15 mouse cellular contexts compared by ENCODE assay signal in the genomic region with DNA sequence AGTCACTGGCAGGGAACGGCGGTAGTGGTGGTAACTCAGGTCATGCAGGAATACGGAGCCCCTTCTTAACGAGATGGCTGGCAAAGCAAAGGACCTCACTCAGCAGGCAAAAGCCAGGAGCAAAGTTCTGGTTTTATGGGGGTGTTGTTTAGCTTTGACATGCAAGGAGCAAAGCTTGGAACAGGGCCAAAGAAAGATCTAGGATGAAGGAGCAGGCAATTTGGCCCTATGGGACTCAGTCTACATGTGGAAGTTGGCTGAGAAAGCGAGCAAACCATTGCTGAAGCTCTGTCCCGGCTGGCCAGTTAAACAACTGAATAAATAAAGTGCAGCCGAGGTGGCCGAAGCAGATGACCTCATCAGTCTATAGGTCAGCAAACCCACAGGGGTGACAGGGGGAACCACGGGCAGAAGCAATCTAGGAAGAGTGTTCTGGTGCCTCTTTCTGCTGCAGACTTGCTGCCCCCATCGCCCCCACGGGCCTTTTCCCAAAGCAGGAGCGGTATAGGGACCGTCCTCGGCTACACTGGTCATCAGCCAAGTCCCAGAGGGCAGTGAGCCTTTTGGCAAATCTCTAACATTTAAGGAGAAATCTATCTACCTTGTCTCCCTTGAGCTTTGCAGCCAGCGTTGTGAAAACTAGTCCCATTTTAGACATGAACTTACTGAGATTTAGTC. TPM values are rescaled to one million over a fixed set of nuclear protein-coding genes. Genes with fewer than 3 reads are reported as not detected.
A peak's percentile ranks its signal among the peaks of the same experiment; 100 is the strongest.
DNase-seq lines count a peak whose midpoint lies in the region; ATAC-seq and TF ChIP-seq lines count a peak whose summit lies in the region.
"Had no signal": no experiment of that assay in that cellular context is flagged by ENCODE, and none has a peak within 500 bp of the region (broad histone marks: within the 10 kb centered on the region; RNA-seq: fewer than 3 reads in every experiment).

No protein-coding gene starts in this region.

- peaks cover 8% of the 10 kb centered on the region for H3K4me1 ChIP-seq in lung, embryonic 14.5 days (ENCODE audit: insufficient read depth)
- H3K4me1 ChIP-seq in intestine, embryonic 14.5 days (replicated peaks; ENCODE audit: control insufficient read depth, insufficient read depth, low read length): peaks cover 28% of the 10 kb centered on the region

- H3K79me2 ChIP-seq in macrophage (ENCODE audit: inconsistent target): peaks cover 93% of the 10 kb centered on the region

- H3K9me3 ChIP-seq in lung, embryonic 14.5 days (ENCODE audit: low read depth, low read length): no peaks in the 10 kb centered on the region
- no peaks in the 10 kb centered on the region for H3K9me3 ChIP-seq in intestine, embryonic 14.5 days (ENCODE audit: control insufficient read depth, low read length)

- peak; percentile 6 for DNase-seq in adrenal gland, postnatal 10 days
- DNase-seq in adrenal gland, postnatal 25 days: no peak
- peak; percentile 69 for DNase-seq in lung, embryonic 14.5 days
- DNase-seq in lung, postnatal 14 days: no peak
- peak; percentile 58 for DNase-seq in intestine, embryonic 14.5 days (ENCODE audit: low spot score)
- DNase-seq in spleen, adult 18-20 months: no peak
- DNase-seq in lung, postnatal 25 days (ENCODE audit: low spot score): no peak
- DNase-seq: cerebellum, adult 9-10 months; heart, adult 18-20 months; kidney, adult 18-20 months; lung, adult 18-20 months; retina, postnatal 1 day; thymus, postnatal 36 days had no signal

- H3K9ac ChIP-seq in lung, embryonic 14.5 days: no peak overlapping the region
- no peak overlapping the region for H3K9ac ChIP-seq in intestine, embryonic 14.5 days (ENCODE audit: low read length)

- no peak for ATAC-seq in lung, embryonic 14.5 days (ENCODE audit: insufficient read depth)
- ATAC-seq in intestine, embryonic 14.5 days (replicated peaks; ENCODE audit: low FRiP score, low TSS enrichment, low read depth): no peak

- no peak overlapping the region for H3K4me3 ChIP-seq in lung, embryonic 14.5 days (ENCODE audit: low read depth, low read length)
- H3K4me3 ChIP-seq in intestine, embryonic 14.5 days (ENCODE audit: low read depth, low read length): no peak overlapping the region
- H3K4me3 ChIP-seq in macrophage (ENCODE audit: inconsistent target): peak overlapping the region; percentile 95; the same call in 1 of the 2 replicates

- H3K4me2 ChIP-seq in lung, embryonic 14.5 days: peak overlapping the region; percentile 10; the same call in 1 of the 2 replicates
- H3K4me2 ChIP-seq in intestine, embryonic 14.5 days (ENCODE audit: low read length): no peak overlapping the region

- no peak for TF ChIP-seq CTCF in lung, embryonic 14.5 days (IDR thresholded peaks at IDR 0.05; ENCODE audit: low read depth)

- H3K27ac ChIP-seq in lung, embryonic 14.5 days (ENCODE audit: low read depth): no peak overlapping the region
- H3K27ac ChIP-seq in intestine, embryonic 14.5 days (ENCODE audit: low read depth): no peak overlapping the region
- H3K27ac ChIP-seq in macrophage: 0 out of 2 replicates have a peak overlapping the region, but pooled peaks have one; percentile 89

- H3K36me3 ChIP-seq in lung, embryonic 14.5 days (ENCODE audit: insufficient read depth): no peaks in the 10 kb centered on the region
- no peaks in the 10 kb centered on the region for H3K36me3 ChIP-seq in intestine, embryonic 14.5 days (ENCODE audit: control insufficient read depth, insufficient read depth, low read length)
- peaks cover 52% of the 10 kb centered on the region for H3K36me3 ChIP-seq in macrophage (ENCODE audit: inconsistent target)

- H3K27me3 ChIP-seq in lung, embryonic 14.5 days (ENCODE audit: insufficient read depth, low read length): 0 out of 2 replicates have a peak, but pooled peaks cover 13% of the 10 kb centered on the region
- 0 out of 2 replicates have a peak, but pooled peaks cover 12% of the 10 kb centered on the region for H3K27me3 ChIP-seq in intestine, embryonic 14.5 days (replicated peaks; ENCODE audit: control insufficient read depth, insufficient read depth, low read length)

- WGBS in lung, embryonic 14.5 days: 31% methylated on average over 15 of the region's 15 CpGs
- 31% methylated on average over 15 of the region's 15 CpGs for WGBS in intestine, embryonic 14.5 days
- 58% methylated on average over 12 of the region's 15 CpGs for WGBS in macrophage (ENCODE audit: missing documents)

RNA-seq across cellular contexts. Expression of a gene that starts 14.0 kb away (rescaled TPM):
- total RNA-seq in adrenal gland, postnatal 10 days (2021): not detected
- total RNA-seq in adrenal gland, postnatal 25 days (2021): not detected in 2 replicates
- not detected in 2 replicates for polyA plus RNA-seq in lung, embryonic 14.5 days (2014; fragmentation: Nextera tagmentation; extraction: Ambion mirVana)
- not detected in 2 replicates for polyA plus RNA-seq in intestine, embryonic 14.5 days (2014; fragmentation: Nextera tagmentation; extraction: Ambion mirVana)
- 1 to 10 TPM in 2 of 26 experiments, under 1 TPM in 11, not detected in 13; 0.28 to 1.7 (median 0.57) TPM for total RNA-seq in macrophage (2018; cell fraction: chromatin; rRNA removed)
- total RNA-seq in macrophage (2018; cell fraction: cytosol; rRNA removed): under 1 TPM in 2 of 26 experiments, not detected in 24; 0.09 TPM
- 10 to 100 TPM in 1 of 26 experiments, 1 to 10 TPM in 1, under 1 TPM in 15, not detected in 9; 0.21 to 15.2 (median 0.40) TPM for total RNA-seq in macrophage (2018; cell fraction: nucleus; rRNA removed)
- not detected in 3 replicates for polyA plus RNA-seq in macrophage (2018)
- total RNA-seq: heart, adult 18-20 months had no signal
- polyA plus RNA-seq: frontal cortex, adult 2 months had no signal

RNA-seq across cellular contexts. Expression of a gene that starts 39.2 kb away (rescaled TPM):
- 1 to 10 TPM; 1.2 to 5.4 TPM for total RNA-seq in adrenal gland, postnatal 10 days (2021)
- total RNA-seq in adrenal gland, postnatal 25 days (2021): 0.67 TPM in 1 of 2 replicates, not detected in the other
- polyA plus RNA-seq in lung, embryonic 14.5 days (2014; fragmentation: Nextera tagmentation; extraction: Ambion mirVana): 3.7 and 4.5 TPM in 2 replicates
- 4.4 and 4.9 TPM in 2 replicates for polyA plus RNA-seq in intestine, embryonic 14.5 days (2014; fragmentation: Nextera tagmentation; extraction: Ambion mirVana)
- total RNA-seq in macrophage (2018; cell fraction: chromatin; rRNA removed): 100 to 1,000 TPM in 22 of 26 experiments, 10 to 100 TPM in 4; 71.4 to 886 (median 177) TPM
- total RNA-seq in macrophage (2018; cell fraction: cytosol; rRNA removed): 1,000 to 10,000 TPM in 3 of 26 experiments, 100 to 1,000 TPM in 23; 230 to 1,349 (median 405) TPM
- 1,000 to 10,000 TPM in 2 of 26 experiments, 100 to 1,000 TPM in 24; 130 to 1,042 (median 343) TPM for total RNA-seq in macrophage (2018; cell fraction: nucleus; rRNA removed)
- polyA plus RNA-seq in macrophage (2018): 201 to 678 TPM (median 211 TPM) in 3 replicates

Comparison
In these comparisons a context has a peak if more than half of its experiments do, and no peak if none do; other contexts are left out.
1. DNase-seq: peak in adrenal gland, postnatal 10 days (single experiment), lung, embryonic 14.5 days (single experiment) and intestine, embryonic 14.5 days (single experiment); none in adrenal gland, postnatal 25 days (single experiment), lung, postnatal 14 days (single experiment), spleen, adult 18-20 months (0 of 2) and lung, postnatal 25 days (single experiment).
2. RNA of a gene that starts 39.2 kb away (polyA plus RNA-seq): 201 to 678 TPM in macrophage; 4.4 to 4.9 TPM in intestine, embryonic 14.5 days and 3.7 to 4.5 TPM in lung, embryonic 14.5 days; every median in the first group is over 10 times any median in the second.